Mouse (Mus musculus) limb, embryonic 11.5 days (tissue): ENCODE measurements at regions not wholly inside any gene's neighbourhood (a gene's known extent, or its start where the extent isn't known, plus 50 kb on each side); places are given as distances from the start of the nearest gene placed in this dataset.

Experiments used
- ATAC-seq: fragments of 200-750 bp; cut with Nextera tagmentation; 2 replicates; pipeline ENCODE4 v1.8.0; 2017; ENCODE audit warnings: low read depth; ENCODE audit not compliant: insufficient number of reproducible peaks, low FRiP score, low TSS enrichment
- DNase-seq: peaks from one replicate; pipeline ENCODE4 v3.0.0-alpha.2; 2015; ENCODE audit warnings: low spot score
- H3K27ac ChIP-seq: fragments of 300-500 bp; sonication (generic); replicated peaks from 2 replicates; pipeline ENCODE4 v1.5.1; 2014; ENCODE audit warnings: low read depth, mild to moderate bottlenecking, low read length
- H3K27me3 ChIP-seq: fragments of 300-500 bp; sonication (generic); 2 replicates; pipeline ENCODE4 v1.6.1; 2014; ENCODE audit warnings: mild to moderate bottlenecking, low read length, mixed read lengths; ENCODE audit not compliant: control insufficient read depth, insufficient read depth
- H3K36me3 ChIP-seq: fragments of 300-500 bp; sonication (generic); 2 replicates; pipeline ENCODE4 v1.6.1; 2014; ENCODE audit warnings: mild to moderate bottlenecking, low read length, moderate library complexity, mixed read lengths; ENCODE audit not compliant: control insufficient read depth, insufficient read depth
- H3K4me1 ChIP-seq: fragments of 300-500 bp; sonication (generic); 2 replicates; pipeline ENCODE4 v1.6.1; 2014; ENCODE audit warnings: low read length, mixed read lengths; ENCODE audit not compliant: control insufficient read depth, insufficient read depth
- H3K4me2 ChIP-seq: fragments of 300-500 bp; sonication (generic); 2 replicates; pipeline ENCODE4 v1.6.1; 2014; ENCODE audit warnings: low read depth, mild to moderate bottlenecking, moderate library complexity; ENCODE audit not compliant: severe bottlenecking
- H3K4me3 ChIP-seq: fragments of 300-500 bp; sonication (generic); 2 replicates; pipeline ENCODE4 v1.5.1; 2014; ENCODE audit warnings: low read depth, low read length
- H3K9ac ChIP-seq: fragments of 300-500 bp; sonication (generic); 2 replicates; pipeline ENCODE4 v1.6.1; 2014; ENCODE audit warnings: mild to moderate bottlenecking, low read length
- H3K9me3 ChIP-seq: fragments of 300-500 bp; sonication (generic); 2 replicates; pipeline ENCODE4 v1.6.1; 2016; ENCODE audit warnings: low read length; ENCODE audit not compliant: control insufficient read depth
- WGBS: fragments of 180-500 bp; shearing (Covaris S2); extraction: QIAGEN DNeasy Blood & Tissue Kit; methylation state at CpG from one replicate; pipeline ENCODE4 v1.1.7; 2014; 5-methylcytosine and 5-hydroxymethylcytosine counted together

DNA sequence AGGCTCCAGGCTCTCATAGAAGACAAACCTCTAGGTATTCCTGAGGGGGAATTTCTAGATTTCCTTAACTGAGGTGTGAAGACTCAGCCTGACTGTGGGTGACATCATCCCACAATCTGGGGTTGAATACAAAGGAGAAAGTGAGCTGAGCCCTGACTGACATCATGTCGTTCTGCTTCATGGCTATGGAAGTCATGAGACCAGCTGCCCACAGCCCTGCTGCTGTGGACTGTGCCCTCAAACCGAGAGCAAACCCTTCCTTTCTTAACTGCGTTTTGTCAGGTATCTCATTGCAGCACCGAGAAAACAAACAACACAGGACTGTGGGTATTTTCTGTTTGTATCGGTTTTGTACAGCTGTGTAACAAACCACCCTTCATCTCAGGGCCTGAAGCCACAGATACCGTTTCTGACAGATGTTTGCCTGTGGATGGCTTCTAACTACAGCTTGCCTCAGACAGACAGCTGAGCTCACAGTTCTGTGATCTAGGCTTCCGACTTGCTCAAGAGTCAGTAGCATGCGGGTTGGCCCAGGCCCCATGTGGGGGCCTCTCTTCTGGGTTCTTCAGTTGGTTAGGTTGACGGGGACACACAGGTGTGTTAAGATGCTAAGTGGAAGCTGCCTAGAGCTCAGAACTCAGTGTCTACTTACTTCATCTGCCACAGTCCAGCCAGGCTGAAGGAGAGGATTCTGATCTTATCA lies 150.9 kb downstream of the Tpra1 start:
- H3K27ac ChIP-seq: no peak overlapping the region
- DNase-seq (no peak), ATAC-seq (no peak)
- no peaks in the 10 kb centered on the region for H3K27me3 ChIP-seq
- no peak overlapping the region for H3K4me3 ChIP-seq
- no peaks in the 10 kb centered on the region for H3K4me1 ChIP-seq
- H3K4me2 ChIP-seq: no peak overlapping the region
- no peaks in the 10 kb centered on the region for H3K9me3 ChIP-seq
- 85% methylated on average over 9 of the region's 9 CpGs for WGBS
- no peaks in the 10 kb centered on the region for H3K36me3 ChIP-seq
- no peak overlapping the region for H3K9ac ChIP-seq

DNA sequence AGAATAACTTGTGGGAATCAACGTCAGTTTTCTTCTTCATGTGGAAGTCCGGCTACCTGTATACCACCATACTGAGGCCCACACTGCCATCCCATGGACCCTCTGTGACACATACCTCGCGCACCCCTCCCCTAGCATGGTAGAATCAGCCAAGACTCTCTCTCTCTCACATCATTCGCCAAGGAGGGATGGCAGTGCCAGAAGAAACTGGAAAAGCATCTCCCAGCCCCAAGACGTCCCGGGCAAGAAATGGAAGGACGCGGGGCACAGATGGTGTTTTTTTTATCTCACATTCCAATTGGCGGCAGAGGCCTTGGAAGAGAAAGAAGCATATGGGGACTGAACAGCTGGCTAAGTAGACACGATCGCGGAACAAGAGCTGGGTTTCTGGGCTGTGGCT lies 152.0 kb downstream of the Tpra1 start:
- H3K27ac ChIP-seq: no peak overlapping the region
- no peak overlapping the region for H3K9ac ChIP-seq
- DNase-seq (no peak), ATAC-seq (no peak)
- 88% methylated on average over 13 of the region's 13 CpGs for WGBS
- H3K36me3 ChIP-seq: no peaks in the 10 kb centered on the region
- no peaks in the 10 kb centered on the region for H3K27me3 ChIP-seq
- no peak overlapping the region for H3K4me3 ChIP-seq
- no peaks in the 10 kb centered on the region for H3K9me3 ChIP-seq
- no peaks in the 10 kb centered on the region for H3K4me1 ChIP-seq
- no peak overlapping the region for H3K4me2 ChIP-seq

DNA sequence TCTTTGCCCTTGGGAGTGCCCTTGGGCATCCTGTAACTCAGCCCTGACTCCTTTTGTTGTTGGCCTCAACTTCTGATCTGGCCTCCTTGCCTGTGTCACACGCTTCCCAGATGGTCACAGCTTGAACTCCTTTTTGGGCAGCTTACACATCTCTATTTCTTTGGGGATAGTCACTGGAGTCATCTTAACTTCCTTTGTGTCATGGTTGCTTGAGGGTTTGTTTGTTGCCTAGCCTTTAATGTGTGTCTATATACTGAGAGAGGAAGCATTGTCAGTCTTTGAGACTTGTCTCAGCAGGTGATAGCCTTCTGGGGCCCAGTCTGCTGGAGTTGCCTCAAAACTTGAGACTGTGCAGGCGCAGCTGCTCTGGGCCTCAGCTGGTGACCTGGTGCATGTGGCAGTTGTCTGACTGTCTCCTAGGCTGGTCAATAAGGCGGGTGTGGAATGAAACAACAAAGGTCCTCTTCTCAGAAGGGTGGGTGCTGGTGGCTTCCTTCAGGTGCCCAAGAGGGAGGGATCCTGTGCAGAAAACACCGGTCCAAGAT lies 157.5 kb downstream of the Tpra1 start:
- 81% methylated on average over 4 of the region's 4 CpGs for WGBS
- no peak for ATAC-seq

DNA sequence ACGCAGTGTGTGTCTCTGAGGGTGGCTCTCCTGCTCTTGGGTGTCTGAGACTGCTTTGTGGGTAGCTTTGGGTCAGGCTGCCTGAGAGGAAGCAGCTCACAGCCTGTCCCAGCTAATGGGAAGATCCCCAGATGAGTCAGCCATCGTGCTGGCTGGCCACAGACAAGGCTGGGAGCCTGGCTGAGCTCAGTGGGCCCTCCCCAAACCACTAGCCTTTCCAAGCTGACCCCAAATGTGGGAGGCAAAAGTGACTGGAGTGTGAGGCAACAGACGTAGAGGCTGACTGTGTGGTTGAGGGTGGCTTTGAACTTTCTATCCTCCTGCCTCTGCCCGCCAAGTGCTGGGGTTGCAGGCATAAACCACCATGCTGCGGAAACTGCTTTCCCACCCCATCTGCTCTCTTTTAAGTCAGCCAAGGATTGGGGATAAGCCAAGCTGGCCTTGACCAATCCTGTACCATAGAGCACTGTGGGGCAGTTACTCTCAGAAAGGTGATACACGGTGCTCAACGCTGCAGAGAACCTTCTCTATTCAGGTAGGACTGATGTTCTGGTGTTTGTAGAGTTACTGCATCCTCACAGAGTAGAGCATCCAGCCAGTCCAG lies 163.0 kb downstream of the Tpra1 start:
- no peaks in the 10 kb centered on the region for H3K4me1 ChIP-seq
- no peak overlapping the region for H3K9ac ChIP-seq
- ATAC-seq (no peak), DNase-seq (no peak)
- H3K27me3 ChIP-seq: no peaks in the 10 kb centered on the region
- no peak overlapping the region for H3K4me3 ChIP-seq
- 84% methylated on average over 7 of the region's 7 CpGs for WGBS
- no peak overlapping the region for H3K4me2 ChIP-seq
- no peaks in the 10 kb centered on the region for H3K36me3 ChIP-seq
- no peak overlapping the region for H3K27ac ChIP-seq
- H3K9me3 ChIP-seq: no peaks in the 10 kb centered on the region

More for the DNA sequence above, 157.5 kb downstream of the Tpra1 start:
- no peak for DNase-seq
- H3K4me2 ChIP-seq: no peak overlapping the region
- no peak overlapping the region for H3K4me3 ChIP-seq
- H3K9ac ChIP-seq: no peak overlapping the region
- no peaks in the 10 kb centered on the region for H3K9me3 ChIP-seq
- H3K27ac ChIP-seq: no peak overlapping the region
- no peaks in the 10 kb centered on the region for H3K27me3 ChIP-seq
- H3K36me3 ChIP-seq: no peaks in the 10 kb centered on the region
- no peaks in the 10 kb centered on the region for H3K4me1 ChIP-seq

DNA sequence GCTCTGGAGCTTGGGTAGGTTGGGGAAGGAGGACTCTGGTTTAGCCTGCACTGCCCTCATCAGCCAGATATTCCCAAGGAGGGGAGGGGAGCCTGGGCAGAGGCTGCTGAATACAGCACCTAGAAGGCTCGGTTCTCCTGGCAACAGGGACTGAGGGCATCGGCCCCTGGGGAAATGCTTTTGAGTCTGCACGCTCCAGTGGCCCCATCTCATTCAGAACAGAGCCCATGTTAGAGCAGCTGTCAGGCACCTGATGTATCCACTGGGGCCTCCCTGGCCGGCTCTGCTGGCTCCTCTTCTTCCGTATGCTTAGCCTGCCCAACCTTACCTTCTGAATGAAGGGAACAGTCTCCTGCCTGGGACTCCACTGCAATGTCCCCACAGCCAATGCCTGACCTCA lies 164.5 kb downstream of the Tpra1 start:
- DNase-seq (no peak), ATAC-seq (no peak)
- no peak overlapping the region for H3K4me2 ChIP-seq
- H3K9ac ChIP-seq: no peak overlapping the region
- H3K27ac ChIP-seq: no peak overlapping the region
- H3K27me3 ChIP-seq: no peaks in the 10 kb centered on the region
- no peak overlapping the region for H3K4me3 ChIP-seq
- H3K4me1 ChIP-seq: no peaks in the 10 kb centered on the region
- 83% methylated on average over 5 of the region's 5 CpGs for WGBS
- H3K9me3 ChIP-seq: no peaks in the 10 kb centered on the region
- H3K36me3 ChIP-seq: no peaks in the 10 kb centered on the region

DNA sequence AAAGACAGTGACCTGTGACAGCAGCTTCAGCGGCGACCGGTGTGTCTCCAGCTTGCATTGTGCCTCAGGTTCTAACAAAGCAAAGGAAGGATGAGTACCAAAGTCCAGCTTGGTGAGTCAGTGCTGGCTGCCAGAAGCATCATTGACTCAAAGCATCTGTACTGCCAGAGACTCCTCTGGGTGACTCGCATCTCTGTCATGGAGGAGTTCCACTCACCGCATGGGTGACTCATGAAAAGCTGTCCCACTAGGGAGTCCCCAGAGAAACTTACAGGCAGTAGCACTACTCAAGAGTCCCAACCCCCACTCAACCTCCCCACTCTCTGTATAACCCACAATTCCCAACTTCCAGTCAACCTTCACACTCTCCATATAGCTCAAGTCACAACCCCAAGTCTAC lies 166.2 kb downstream of the Tpra1 start:
- WGBS: 95% methylated on average over 5 of the region's 5 CpGs
- Histone ChIP-seq H3K4me2 (no peak overlapping the region), H3K27me3 (no peaks in the 10 kb centered on the region), H3K4me1 (no peaks in the 10 kb centered on the region), H3K27ac (no peak overlapping the region), H3K9me3 (no peaks in the 10 kb centered on the region), H3K36me3 (no peaks in the 10 kb centered on the region), H3K4me3 (no peak overlapping the region), H3K9ac (no peak overlapping the region)
- ATAC-seq: no peak
- DNase-seq: no peak

DNA sequence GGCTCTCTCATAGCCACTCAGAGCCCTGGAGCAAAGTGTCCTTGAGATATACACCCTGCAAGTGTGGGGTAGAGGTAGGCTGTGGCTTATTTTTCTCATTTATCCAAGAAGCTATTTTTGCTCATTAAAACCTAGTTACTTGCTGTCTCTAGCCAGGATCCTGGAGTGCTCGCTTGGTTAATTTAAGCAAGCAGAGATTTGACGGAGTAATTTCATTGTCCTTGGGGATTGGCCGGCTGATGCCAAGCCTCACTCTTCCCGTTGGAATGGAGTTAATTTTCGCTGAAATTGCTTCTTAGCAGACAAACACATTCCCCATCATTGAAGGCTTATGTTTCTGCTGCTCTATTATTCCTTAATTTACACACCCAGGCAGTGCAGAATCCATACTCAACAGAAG lies 167.1 kb downstream of the Tpra1 start:
- Histone ChIP-seq H3K4me1 (no peaks in the 10 kb centered on the region), H3K9ac (no peak overlapping the region), H3K27ac (no peak overlapping the region), H3K4me3 (no peak overlapping the region), H3K36me3 (no peaks in the 10 kb centered on the region), H3K9me3 (no peaks in the 10 kb centered on the region), H3K27me3 (no peaks in the 10 kb centered on the region), H3K4me2 (no peak overlapping the region)
- DNase-seq: no peak
- ATAC-seq: no peak
- 83% methylated on average over 5 of the region's 5 CpGs for WGBS

DNA sequence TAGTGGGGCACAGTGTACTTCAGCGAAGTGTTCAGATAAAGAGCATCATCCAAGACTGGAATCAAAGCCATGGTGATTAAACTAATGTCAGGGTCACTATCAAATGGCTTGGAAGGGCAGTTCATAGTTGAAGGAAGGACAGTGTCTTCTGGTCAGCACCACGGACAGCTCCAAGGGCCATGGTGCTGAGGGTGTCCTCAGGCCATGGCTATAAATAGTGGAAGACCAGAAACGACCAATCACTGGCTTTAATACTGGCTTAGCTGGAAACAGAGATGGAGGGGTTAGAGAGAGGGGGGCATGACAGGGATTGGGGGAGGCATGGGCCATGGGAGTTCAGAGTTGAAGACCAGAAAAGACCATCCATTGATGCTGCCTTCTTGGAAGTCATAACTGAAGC lies 168.0 kb downstream of the Tpra1 start:
- 11% methylated on average over 3 of the region's 3 CpGs for WGBS
- Histone ChIP-seq H3K4me3 (no peak overlapping the region), H3K36me3 (no peaks in the 10 kb centered on the region)

More for the DNA sequence above, 168.0 kb downstream of the Tpra1 start:
- H3K27me3 ChIP-seq: no peaks in the 10 kb centered on the region
- no peaks in the 10 kb centered on the region for H3K4me1 ChIP-seq
- no peaks in the 10 kb centered on the region for H3K9me3 ChIP-seq
- DNase-seq (peak; percentile 83), ATAC-seq (no peak)
- no peak overlapping the region for H3K4me2 ChIP-seq
- H3K9ac ChIP-seq: no peak overlapping the region
- H3K27ac ChIP-seq: no peak overlapping the region
